Mouse (Mus musculus) ES-Bruce4 (cell line): ENCODE measurements around the gene Man1a. TPM values are rescaled to one million over a fixed set of nuclear protein-coding genes. Genes with fewer than 3 reads are reported as not detected.

Source experiments
- H3K27ac ChIP-seq: 2 replicates; pipeline ENCODE4 v1.5.1; 2012; ENCODE audit warnings: low read length, inconsistent platforms; ENCODE audit not compliant: insufficient read depth
- H3K27me3 ChIP-seq: 2 replicates; pipeline ENCODE4 v1.6.1; 2012; ENCODE audit warnings: mild to moderate bottlenecking, low read length, inconsistent platforms; ENCODE audit not compliant: control insufficient read depth, poor library complexity, insufficient read depth, severe bottlenecking
- H3K36me3 ChIP-seq: 2 replicates; pipeline ENCODE4 v1.6.1; 2012; ENCODE audit warnings: inconsistent platforms, mild to moderate bottlenecking, low read length, moderate library complexity; ENCODE audit not compliant: control insufficient read depth, poor library complexity, insufficient read depth, severe bottlenecking
- H3K4me1 ChIP-seq: one replicate; pipeline ENCODE4 v1.8.1; 2011; ENCODE audit warnings: low read length; ENCODE audit not compliant: control insufficient read depth, insufficient read depth
- H3K4me3 ChIP-seq: 2 replicates; pipeline ENCODE4 v1.5.1; 2011; ENCODE audit warnings: low read depth, mild to moderate bottlenecking, low read length
- H3K9ac ChIP-seq: 2 replicates; pipeline ENCODE4 v1.6.1; 2012; ENCODE audit warnings: low read depth, mild to moderate bottlenecking, inconsistent platforms; ENCODE audit not compliant: poor library complexity, severe bottlenecking
- H3K9me3 ChIP-seq: replicated peaks from 2 replicates; pipeline ENCODE4 v1.6.1; 2012; ENCODE audit warnings: mild to moderate bottlenecking, low read length, inconsistent platforms; ENCODE audit not compliant: control insufficient read depth, poor library complexity, insufficient read depth, severe bottlenecking
- CTCF ChIP-seq: IDR thresholded peaks from one replicate; pipeline ENCODE4 v1.8.1; 2011; ENCODE audit warnings: low read depth, low read length
- EP300 ChIP-seq: IDR thresholded peaks from 2 replicates; pipeline ENCODE4 v1.6.1; 2011; ENCODE audit warnings: low read depth, low read length; ENCODE audit not compliant: insufficient read depth
- POLR2A ChIP-seq: IDR thresholded peaks from one replicate; pipeline ENCODE4 v1.8.1; 2011; ENCODE audit warnings: low read length; ENCODE audit not compliant: insufficient read depth
- polyA plus RNA-seq: library from polyadenylated mRNA; stranded (reverse); fragments of >200 nt; gene quantifications from 2 replicates; pipeline ENCODE4 v1.2.4, GENCODE M21; 2011; ENCODE audit warnings: low read depth; ENCODE audit not compliant: missing spikeins, insufficient read depth, insufficient read length

Gene Man1a
- polyA plus RNA-seq, 1 experiment, result 4.8 TPM

GRCm38 (mm10) chr10:54103671-54104070 lies 27.3 kb upstream of the Man1a start:
- Histone ChIP-seq H3K9me3 (no peaks in the 10 kb centered on the region), H3K36me3 (no peaks in the 10 kb centered on the region), H3K4me1 (no peaks in the 10 kb centered on the region), H3K27ac (no peak overlapping the region), H3K4me3 (no peak overlapping the region), H3K9ac (no peak overlapping the region), H3K27me3 (no peaks in the 10 kb centered on the region)
- no peak for TF ChIP-seq POLR2A
- TF ChIP-seq EP300, result no peak
- no peak for TF ChIP-seq CTCF

GRCm38 (mm10) chr10:54092081-54092480 lies 15.7 kb upstream of the Man1a start:
- Histone ChIP-seq H3K9ac (no peak overlapping the region), H3K4me1 (no peaks in the 10 kb centered on the region), H3K27ac (no peak overlapping the region), H3K36me3 (no peaks in the 10 kb centered on the region), H3K4me3 (no peak overlapping the region), H3K9me3 (no peaks in the 10 kb centered on the region), H3K27me3 (no peaks in the 10 kb centered on the region)
- TF ChIP-seq CTCF, result no peak
- no peak for TF ChIP-seq EP300
- no peak for TF ChIP-seq POLR2A

- TF ChIP-seq EP300, result no peak
- no peak for TF ChIP-seq CTCF
- no peak for TF ChIP-seq POLR2A
- H3K27me3 ChIP-seq, result no peaks in the 10 kb centered on the region
- H3K9ac ChIP-seq, result no peak overlapping the region
- H3K9me3 ChIP-seq, result no peaks in the 10 kb centered on the region
- H3K27ac ChIP-seq, result no peak overlapping the region
- H3K36me3 ChIP-seq, result no peaks in the 10 kb centered on the region
- H3K4me1 ChIP-seq, result no peaks in the 10 kb centered on the region
- no peak overlapping the region for H3K4me3 ChIP-seq
These were observed 13.5 kb upstream of the Man1a start for GRCm38 (mm10) chr10:54089923-54090322.

GRCm38 (mm10) chr10:54087346-54087745 lies 10.9 kb upstream of the Man1a start:
- H3K27me3 ChIP-seq, result no peaks in the 10 kb centered on the region
- H3K36me3 ChIP-seq, result no peaks in the 10 kb centered on the region
- H3K27ac ChIP-seq, result no peak overlapping the region
- no peak for TF ChIP-seq EP300
- TF ChIP-seq POLR2A, result no peak
- TF ChIP-seq CTCF, result no peak
- H3K9me3 ChIP-seq, result no peaks in the 10 kb centered on the region
- no peak overlapping the region for H3K4me3 ChIP-seq
- H3K4me1 ChIP-seq, result no peaks in the 10 kb centered on the region
- no peak overlapping the region for H3K9ac ChIP-seq

- no peaks in the 10 kb centered on the region for H3K36me3 ChIP-seq
- no peak overlapping the region for H3K9ac ChIP-seq
- TF ChIP-seq POLR2A (no peak), EP300 (no peak), CTCF (no peak)
These were observed 8.7 kb upstream of the Man1a start for GRCm38 (mm10) chr10:54085073-54085472.

DNA sequence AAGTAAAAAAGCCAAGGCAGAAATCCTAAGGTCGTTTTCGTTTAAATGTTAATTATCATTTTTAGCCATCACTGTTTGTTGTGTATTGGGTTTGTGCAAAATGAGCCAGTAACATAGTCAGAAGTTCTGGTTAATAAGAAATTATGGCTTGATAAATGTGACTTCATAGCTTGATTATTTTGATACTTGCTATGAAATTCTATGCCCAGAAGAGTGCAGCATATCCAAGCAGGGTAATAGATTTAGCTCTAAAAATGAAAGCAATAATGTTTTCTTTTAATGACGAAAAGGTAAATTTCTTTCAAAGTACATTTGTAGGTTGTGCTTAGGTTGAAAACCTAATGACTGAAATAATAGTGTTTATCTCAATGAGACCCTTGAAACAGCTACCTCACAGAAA lies 596 bp upstream of the Man1a start:
- Histone ChIP-seq H3K36me3 (no peaks in the 10 kb centered on the region), H3K9ac (no peak overlapping the region)
- TF ChIP-seq EP300, result no peak
- no peak for TF ChIP-seq CTCF
- no peak for TF ChIP-seq POLR2A

More at GRCm38 (mm10) chr10:54085073-54085472, 8.7 kb upstream of the Man1a start:
- Histone ChIP-seq H3K4me1 (no peaks in the 10 kb centered on the region), H3K27me3 (no peaks in the 10 kb centered on the region), H3K4me3 (no peak overlapping the region), H3K27ac (no peak overlapping the region), H3K9me3 (no peaks in the 10 kb centered on the region)

More for the DNA sequence above, 596 bp upstream of the Man1a start:
- H3K9me3 ChIP-seq, result no peaks in the 10 kb centered on the region
- no peaks in the 10 kb centered on the region for H3K4me1 ChIP-seq
- H3K27me3 ChIP-seq, result peaks cover 10% of the 10 kb centered on the region
- H3K27ac ChIP-seq, result no peak overlapping the region
- no peak overlapping the region for H3K4me3 ChIP-seq
